In genomic region chr14:29111666-29112065, GRCm38 (mm10) we compare ENCODE assay signal across 25 mouse cellular contexts.
A peak's percentile ranks its signal among the peaks of the same experiment; 100 is the strongest.
DNase-seq lines count a peak whose midpoint lies in the region; ATAC-seq and TF ChIP-seq lines count a peak whose summit lies in the region.
"Had no signal": no experiment of that assay in that cellular context is flagged by ENCODE, and none has a peak within 500 bp of the region (broad histone marks: within the 10 kb centered on the region; RNA-seq: fewer than 3 reads in every experiment).

No protein-coding gene starts in this region.

- TF ChIP-seq CTCF in left cerebral cortex, adult 2 months (IDR thresholded peaks at IDR 0.05) = no peak

- no peaks in the 10 kb centered on the region for H3K36me3 ChIP-seq in embryonic facial prominence, embryonic 13.5 days
- H3K36me3 ChIP-seq in embryonic facial prominence, embryonic 10.5 days (replicated peaks) = no peaks in the 10 kb centered on the region
- H3K36me3 ChIP-seq in limb, embryonic 12.5 days = no peaks in the 10 kb centered on the region
- H3K36me3 ChIP-seq: embryonic facial prominence, embryonic 12.5 days; G1E; hindbrain, embryonic 13.5 days had no signal

- H3K4me2 ChIP-seq in embryonic facial prominence, embryonic 13.5 days = no peak overlapping the region
- H3K4me2 ChIP-seq in limb, embryonic 12.5 days = no peak overlapping the region
- H3K4me2 ChIP-seq: embryonic facial prominence, embryonic 12.5 days; forebrain, embryonic 13.5 days had no signal

- no peaks in the 10 kb centered on the region for H3K27me3 ChIP-seq in embryonic facial prominence, embryonic 13.5 days
- no peaks in the 10 kb centered on the region for H3K27me3 ChIP-seq in embryonic facial prominence, embryonic 10.5 days (replicated peaks; ENCODE audit: low read depth, poor library complexity, severe bottlenecking)
- H3K27me3 ChIP-seq in limb, embryonic 12.5 days = no peaks in the 10 kb centered on the region
- H3K27me3 ChIP-seq: embryonic facial prominence, embryonic 12.5 days; hindbrain, embryonic 13.5 days had no signal

- intact Hi-C loops in left cerebral cortex, postnatal 4 days (cut with DNase I) = loop anchor here (10.0 kb wide), 1 partner anchor 333 kb away; no protein-coding TSS in a partner anchor
- intact Hi-C loops in left cerebral cortex, adult 2 months (cut with DNase I) = no loop called here

- no peak for DNase-seq in cerebellum, adult 8-10 months
- no peak for DNase-seq in embryonic facial prominence, embryonic 10.5 days (ENCODE audit: low spot score)
- DNase-seq in left cerebral cortex, postnatal 4 days = peak; percentile 66
- DNase-seq in left cerebral cortex, adult 2 months (ENCODE audit: extremely low spot score in 1 of 2, low spot score in 2 of 2) = no peak
- DNase-seq in layer of hippocampus, postnatal 36 days = no peak
- DNase-seq: adrenal gland, adult 8-10 months; adrenal gland, postnatal 36 days; B cell, adult 2 months; embryo, embryonic 11 days; forebrain, postnatal 0 days; gastrocnemius, adult 2 months; gastrocnemius, postnatal 25 days; heart, postnatal 10 days; heart, postnatal 4 days; kidney, adult 8-10 months had no signal

- H3K9ac ChIP-seq in embryonic facial prominence, embryonic 13.5 days = no peak overlapping the region
- H3K9ac ChIP-seq in limb, embryonic 12.5 days (replicated peaks) = no peak overlapping the region
- H3K9ac ChIP-seq: embryonic facial prominence, embryonic 12.5 days; forebrain, embryonic 13.5 days; forebrain, postnatal 0 days; hindbrain, embryonic 13.5 days had no signal

- ATAC-seq in cerebellum, adult (ENCODE audit: insufficient number of reproducible peaks, low FRiP score, low TSS enrichment) = 0 out of 2 replicates have a peak, but pooled peaks have one; percentile 16
- ATAC-seq in embryonic facial prominence, embryonic 13.5 days (ENCODE audit: insufficient number of reproducible peaks, insufficient read depth, low FRiP score, low TSS enrichment, low read depth) = no peak
- ATAC-seq in limb, embryonic 12.5 days (ENCODE audit: insufficient number of reproducible peaks, insufficient read depth, low FRiP score, low TSS enrichment, low read depth) = no peak
- ATAC-seq: CD4-positive, CD25-positive, alpha-beta regulatory T cell, adult 4 months; forebrain, embryonic 13.5 days; forebrain, postnatal 0 days; inflammation-experienced regulatory T-cells, adult 6 months; intestine, postnatal 0 days had no signal

- no peaks in the 10 kb centered on the region for H3K9me3 ChIP-seq in embryonic facial prominence, embryonic 13.5 days
- H3K9me3 ChIP-seq in embryonic facial prominence, embryonic 10.5 days = 0 out of 2 replicates have a peak, but pooled peaks cover 4% of the 10 kb centered on the region
- no peaks in the 10 kb centered on the region for H3K9me3 ChIP-seq in limb, embryonic 12.5 days
- H3K9me3 ChIP-seq: embryonic facial prominence, embryonic 12.5 days; hindbrain, embryonic 13.5 days had no signal

- no peak overlapping the region for H3K4me3 ChIP-seq in embryonic facial prominence, embryonic 13.5 days
- no peak overlapping the region for H3K4me3 ChIP-seq in embryonic facial prominence, embryonic 10.5 days
- H3K4me3 ChIP-seq in left cerebral cortex, adult 2 months = no peak overlapping the region
- no peak overlapping the region for H3K4me3 ChIP-seq in limb, embryonic 12.5 days (replicated peaks)
- H3K4me3 ChIP-seq: embryonic facial prominence, embryonic 12.5 days; forebrain, embryonic 13.5 days; gastrocnemius, adult 2 months; hindbrain, embryonic 13.5 days had no signal

- H3K4me1 ChIP-seq in embryonic facial prominence, embryonic 13.5 days = peaks cover 34% of the 10 kb centered on the region
- H3K4me1 ChIP-seq in embryonic facial prominence, embryonic 10.5 days = peaks cover 21% of the 10 kb centered on the region
- H3K4me1 ChIP-seq in limb, embryonic 12.5 days (replicated peaks) = peaks cover 37% of the 10 kb centered on the region

- WGBS in embryonic facial prominence, embryonic 13.5 days = 89% methylated on average over 6 of the region's 6 CpGs
- WGBS in embryonic facial prominence, embryonic 10.5 days = 90% methylated on average over 6 of the region's 6 CpGs
- 77% methylated on average over 6 of the region's 6 CpGs for WGBS in limb, embryonic 12.5 days

- peak overlapping the region; percentile 9; the same call in 1 of the 2 replicates for H3K27ac ChIP-seq in embryonic facial prominence, embryonic 13.5 days
- H3K27ac ChIP-seq in embryonic facial prominence, embryonic 10.5 days (replicated peaks) = no peak overlapping the region
- no peak overlapping the region for H3K27ac ChIP-seq in left cerebral cortex, adult 2 months
- 0 out of 2 replicates have a peak overlapping the region, but pooled peaks have one; percentile 29 for H3K27ac ChIP-seq in limb, embryonic 12.5 days
- H3K27ac ChIP-seq: embryonic facial prominence, embryonic 12.5 days; forebrain, embryonic 13.5 days; gastrocnemius, adult 2 months had no signal

Comparison
In these comparisons a context has a peak if more than half of its experiments do, and no peak if none do; other contexts are left out.
1. H3K27ac ChIP-seq: peak in embryonic facial prominence, embryonic 13.5 days (single experiment) and limb, embryonic 12.5 days (single experiment); none in embryonic facial prominence, embryonic 10.5 days (single experiment) and left cerebral cortex, adult 2 months (single experiment).